Mouse (Mus musculus) limb, embryonic 11.5 days (tissue): ENCODE data around the gene Spef1. TPM values are rescaled to one million over a fixed set of nuclear protein-coding genes. Genes with fewer than 3 reads are reported as not detected.
A peak's percentile ranks its signal among the peaks of the same experiment; 100 is the strongest.

Experiments
- ATAC-seq: fragments of 200-750 bp; cut with Nextera tagmentation; 2 replicates; pipeline ENCODE4 v1.8.0; 2017; ENCODE audit warnings: low read depth; ENCODE audit not compliant: insufficient number of reproducible peaks, low FRiP score, low TSS enrichment
- DNase-seq: peaks from one replicate; pipeline ENCODE4 v3.0.0-alpha.2; 2015; ENCODE audit warnings: low spot score
- H3K27ac ChIP-seq: fragments of 300-500 bp; sonication (generic); replicated peaks from 2 replicates; pipeline ENCODE4 v1.5.1; 2014; ENCODE audit warnings: low read depth, mild to moderate bottlenecking, low read length
- H3K27me3 ChIP-seq: fragments of 300-500 bp; sonication (generic); 2 replicates; pipeline ENCODE4 v1.6.1; 2014; ENCODE audit warnings: mild to moderate bottlenecking, low read length, mixed read lengths; ENCODE audit not compliant: control insufficient read depth, insufficient read depth
- H3K36me3 ChIP-seq: fragments of 300-500 bp; sonication (generic); 2 replicates; pipeline ENCODE4 v1.6.1; 2014; ENCODE audit warnings: mild to moderate bottlenecking, low read length, moderate library complexity, mixed read lengths; ENCODE audit not compliant: control insufficient read depth, insufficient read depth
- H3K4me1 ChIP-seq: fragments of 300-500 bp; sonication (generic); 2 replicates; pipeline ENCODE4 v1.6.1; 2014; ENCODE audit warnings: low read length, mixed read lengths; ENCODE audit not compliant: control insufficient read depth, insufficient read depth
- H3K4me2 ChIP-seq: fragments of 300-500 bp; sonication (generic); 2 replicates; pipeline ENCODE4 v1.6.1; 2014; ENCODE audit warnings: low read depth, mild to moderate bottlenecking, moderate library complexity; ENCODE audit not compliant: severe bottlenecking
- H3K4me3 ChIP-seq: fragments of 300-500 bp; sonication (generic); 2 replicates; pipeline ENCODE4 v1.5.1; 2014; ENCODE audit warnings: low read depth, low read length
- H3K9ac ChIP-seq: fragments of 300-500 bp; sonication (generic); 2 replicates; pipeline ENCODE4 v1.6.1; 2014; ENCODE audit warnings: mild to moderate bottlenecking, low read length
- H3K9me3 ChIP-seq: fragments of 300-500 bp; sonication (generic); 2 replicates; pipeline ENCODE4 v1.6.1; 2016; ENCODE audit warnings: low read length; ENCODE audit not compliant: control insufficient read depth
- WGBS: fragments of 180-500 bp; shearing (Covaris S2); extraction: QIAGEN DNeasy Blood & Tissue Kit; methylation state at CpG from one replicate; pipeline ENCODE4 v1.1.7; 2014; 5-methylcytosine and 5-hydroxymethylcytosine counted together
- polyA plus RNA-seq: library from polyadenylated mRNA; unstranded; fragments of >200 nt; fragmentation: Nextera tagmentation; extraction: Ambion mirVana; gene quantifications from 2 replicates; pipeline ENCODE4 v1.2.1, GENCODE M21; 2014

Gene Spef1
- polyA plus RNA-seq, 1 experiment from 2014 or later: 5.2 TPM

DNA sequence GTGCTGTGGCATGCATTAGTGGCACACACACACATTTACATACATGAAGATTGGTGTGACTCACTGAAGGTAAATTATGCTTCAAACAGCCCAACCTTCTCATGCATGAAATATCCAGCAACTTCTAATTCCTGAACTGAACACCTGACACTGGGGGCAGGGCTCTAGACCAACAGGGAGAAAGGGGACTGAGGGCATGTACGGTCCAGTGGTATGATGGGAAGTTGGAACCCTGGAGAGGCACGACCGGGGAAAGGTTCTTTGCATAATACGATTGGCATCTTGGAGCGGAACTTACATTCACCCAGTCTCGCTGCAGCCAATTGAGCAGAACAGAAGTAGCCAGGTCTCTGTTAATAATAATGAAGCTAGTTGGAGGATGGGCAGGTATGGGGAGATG, 38.1 kb upstream of the Spef1 start:
- H3K4me2 ChIP-seq: no peak overlapping the region
- 91% methylated on average over 6 of the region's 6 CpGs for WGBS
- H3K27me3 ChIP-seq: no peaks in the 10 kb centered on the region
- H3K9me3 ChIP-seq: no peaks in the 10 kb centered on the region
- H3K27ac ChIP-seq: no peak overlapping the region
- H3K9ac ChIP-seq: no peak overlapping the region
- no peaks in the 10 kb centered on the region for H3K36me3 ChIP-seq
- DNase-seq (no peak), ATAC-seq (no peak)
- no peak overlapping the region for H3K4me3 ChIP-seq
- H3K4me1 ChIP-seq: no peaks in the 10 kb centered on the region

DNA sequence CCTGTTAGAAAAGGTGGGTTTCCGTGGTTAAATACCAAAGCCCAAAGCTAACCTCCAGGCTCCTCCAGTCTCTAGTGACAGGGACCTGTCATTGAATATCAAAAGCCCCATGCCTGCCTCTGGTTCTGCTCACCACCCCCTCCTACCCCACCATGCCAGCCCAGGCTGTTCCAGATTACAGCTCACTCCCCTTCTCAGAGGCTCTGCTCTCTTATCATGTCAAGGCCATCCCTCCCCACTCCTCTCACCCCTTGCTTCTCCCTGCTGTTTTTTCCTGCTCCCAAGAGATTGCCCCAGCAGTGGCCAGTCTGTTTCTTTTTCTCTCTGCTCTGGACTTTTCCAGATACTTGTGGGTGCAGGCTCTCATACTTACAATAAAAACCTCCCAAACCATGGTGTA, 36.5 kb upstream of the Spef1 start:
- no peaks in the 10 kb centered on the region for H3K36me3 ChIP-seq
- no peak overlapping the region for H3K4me3 ChIP-seq
- no peaks in the 10 kb centered on the region for H3K4me1 ChIP-seq
- DNase-seq (no peak), ATAC-seq (no peak)
- no peak overlapping the region for H3K27ac ChIP-seq
- 74% methylated on average over 1 of the region's 1 CpGs for WGBS
- H3K9ac ChIP-seq: no peak overlapping the region
- no peaks in the 10 kb centered on the region for H3K27me3 ChIP-seq
- H3K4me2 ChIP-seq: no peak overlapping the region
- no peaks in the 10 kb centered on the region for H3K9me3 ChIP-seq

DNA sequence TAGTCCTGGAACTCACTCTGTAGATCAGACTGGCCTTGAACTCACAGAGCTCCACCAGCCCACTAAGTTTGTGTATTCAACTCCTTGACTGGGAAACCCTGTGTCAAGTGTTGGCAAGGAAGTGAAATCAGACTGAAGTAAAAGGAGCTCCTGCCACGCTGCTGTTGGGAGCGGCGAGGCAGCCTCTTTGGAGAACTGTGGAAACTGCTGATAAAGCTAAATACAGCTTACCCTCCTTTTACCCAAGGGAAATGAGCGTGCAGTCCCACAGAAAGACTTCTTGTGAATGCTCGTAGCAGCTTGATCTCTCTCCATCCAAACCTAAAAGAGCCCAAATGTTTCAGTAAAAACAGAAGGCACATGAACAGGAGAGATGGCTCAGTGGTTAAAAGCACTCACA, 35.5 kb upstream of the Spef1 start:
- no peak overlapping the region for H3K27ac ChIP-seq
- H3K36me3 ChIP-seq: no peaks in the 10 kb centered on the region
- DNase-seq: no peak
- 74% methylated on average over 5 of the region's 5 CpGs for WGBS
- H3K27me3 ChIP-seq: no peaks in the 10 kb centered on the region
- H3K9me3 ChIP-seq: no peaks in the 10 kb centered on the region
- no peak overlapping the region for H3K4me2 ChIP-seq
- no peaks in the 10 kb centered on the region for H3K4me1 ChIP-seq
- no peak for ATAC-seq
- no peak overlapping the region for H3K9ac ChIP-seq
- no peak overlapping the region for H3K4me3 ChIP-seq

DNA sequence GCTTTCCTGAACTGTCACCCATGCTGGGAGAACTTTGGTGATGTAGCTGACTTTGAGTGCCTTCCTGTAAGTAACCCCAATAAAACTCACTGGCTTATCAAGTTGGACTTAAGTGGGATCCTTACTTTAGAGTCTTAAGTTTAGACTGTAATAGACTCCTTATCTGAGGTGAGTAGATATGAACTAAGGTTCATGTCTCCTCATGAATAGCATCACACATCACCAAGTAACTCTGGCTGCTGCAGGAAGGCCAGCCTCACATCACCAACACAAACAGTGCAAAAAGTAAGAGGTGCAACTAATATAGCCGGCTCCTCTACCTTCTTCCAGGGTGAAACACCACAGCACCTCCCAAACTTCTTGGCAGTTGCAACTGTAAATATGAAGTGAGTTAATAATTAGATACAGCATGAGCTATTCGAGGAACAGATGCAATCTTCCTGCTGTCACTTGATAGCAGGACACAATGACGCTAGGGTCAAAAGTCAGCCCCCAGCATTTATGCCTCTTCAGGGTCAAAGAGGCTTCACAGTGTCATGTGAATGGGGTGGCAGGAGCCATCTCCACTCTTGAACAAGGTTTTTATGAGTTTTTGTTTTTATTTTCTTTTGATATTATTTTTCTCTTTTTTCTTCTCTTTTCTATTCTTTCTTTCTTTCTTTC, 34.9 kb upstream of the Spef1 start:
- Histone ChIP-seq H3K27ac (no peak overlapping the region), H3K4me2 (no peak overlapping the region), H3K4me1 (no peaks in the 10 kb centered on the region), H3K36me3 (no peaks in the 10 kb centered on the region), H3K27me3 (no peaks in the 10 kb centered on the region), H3K9ac (no peak overlapping the region), H3K4me3 (no peak overlapping the region), H3K9me3 (no peaks in the 10 kb centered on the region)
- 81% methylated on average over 3 of the region's 3 CpGs for WGBS
- ATAC-seq (no peak), DNase-seq (no peak)

DNA sequence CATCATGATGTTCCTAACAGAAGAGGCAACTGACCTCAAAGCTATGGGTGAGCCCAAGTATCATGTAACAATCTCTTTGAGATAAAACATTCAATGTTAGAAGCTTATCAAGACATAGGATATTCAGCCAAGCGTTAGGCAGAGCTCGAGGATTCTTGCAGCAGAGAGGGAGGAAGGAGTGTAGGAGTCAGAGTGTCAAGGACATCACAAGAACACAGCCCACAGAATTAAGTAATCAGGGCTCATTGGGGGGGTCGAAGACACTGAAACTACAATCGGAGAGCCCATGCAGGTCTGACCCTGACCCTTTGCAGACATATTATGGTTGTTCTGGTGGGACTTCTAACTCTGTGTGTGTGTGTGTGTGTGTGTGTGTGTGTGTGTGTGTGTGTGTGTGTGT, 32.9 kb upstream of the Spef1 start:
- Histone ChIP-seq H3K27ac (no peak overlapping the region), H3K27me3 (no peaks in the 10 kb centered on the region), H3K4me2 (no peak overlapping the region), H3K36me3 (no peaks in the 10 kb centered on the region), H3K4me1 (no peaks in the 10 kb centered on the region), H3K9me3 (no peaks in the 10 kb centered on the region), H3K4me3 (no peak overlapping the region), H3K9ac (no peak overlapping the region)
- ATAC-seq (no peak), DNase-seq (no peak)
- 82% methylated on average over 4 of the region's 4 CpGs for WGBS

DNA sequence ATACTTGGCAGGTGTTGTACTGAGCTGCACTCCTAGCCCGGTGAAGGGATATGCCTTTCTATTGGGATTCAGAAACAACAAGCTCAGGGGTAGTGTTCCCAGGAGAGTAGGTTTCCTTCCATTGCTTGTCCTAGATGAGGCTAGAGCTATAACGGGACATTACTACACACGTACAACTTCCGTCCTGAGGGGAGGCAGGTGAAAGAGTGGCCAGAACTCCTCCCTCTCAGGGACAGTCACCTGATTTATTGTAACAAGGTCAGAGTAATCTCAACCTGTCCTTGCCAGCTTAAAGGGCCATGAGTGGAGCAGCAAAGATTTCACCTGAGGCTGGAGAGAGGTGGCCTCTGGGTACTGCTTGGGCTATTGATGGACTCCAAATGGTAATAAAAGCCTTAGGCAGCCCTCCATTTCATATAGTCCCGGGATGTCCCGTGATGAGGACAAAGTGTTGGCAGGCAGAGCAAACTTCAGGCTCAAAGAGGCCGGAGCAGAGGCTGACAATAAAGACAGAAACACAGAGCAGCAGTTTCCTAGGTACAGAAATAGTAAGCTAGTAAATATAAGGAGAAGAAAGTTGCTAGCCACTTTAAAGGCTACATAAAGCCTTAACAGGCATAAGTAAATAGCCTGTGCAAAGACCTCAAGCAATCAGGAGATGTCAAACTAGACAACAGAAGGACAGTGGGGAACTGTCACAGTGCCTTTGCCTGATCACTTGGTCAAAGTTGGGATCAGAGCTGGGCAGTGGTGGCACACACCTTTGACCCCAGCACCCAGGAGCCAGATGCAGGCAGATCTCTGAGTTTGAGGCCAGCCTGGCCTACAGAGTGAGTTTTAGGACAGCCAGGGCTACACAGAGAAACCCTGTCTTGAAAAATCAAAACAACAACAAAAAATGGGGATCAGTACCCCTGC, 29.1 kb upstream of the Spef1 start:
- 84% methylated on average over 7 of the region's 7 CpGs for WGBS
- no peaks in the 10 kb centered on the region for H3K27me3 ChIP-seq
- H3K9me3 ChIP-seq: no peaks in the 10 kb centered on the region
- ATAC-seq (no peak), DNase-seq (no peak)
- H3K27ac ChIP-seq: no peak overlapping the region
- H3K9ac ChIP-seq: no peak overlapping the region
- no peak overlapping the region for H3K4me3 ChIP-seq
- no peak overlapping the region for H3K4me2 ChIP-seq
- no peaks in the 10 kb centered on the region for H3K36me3 ChIP-seq
- H3K4me1 ChIP-seq: 0 out of 2 replicates have a peak, but pooled peaks cover 2% of the 10 kb centered on the region

DNA sequence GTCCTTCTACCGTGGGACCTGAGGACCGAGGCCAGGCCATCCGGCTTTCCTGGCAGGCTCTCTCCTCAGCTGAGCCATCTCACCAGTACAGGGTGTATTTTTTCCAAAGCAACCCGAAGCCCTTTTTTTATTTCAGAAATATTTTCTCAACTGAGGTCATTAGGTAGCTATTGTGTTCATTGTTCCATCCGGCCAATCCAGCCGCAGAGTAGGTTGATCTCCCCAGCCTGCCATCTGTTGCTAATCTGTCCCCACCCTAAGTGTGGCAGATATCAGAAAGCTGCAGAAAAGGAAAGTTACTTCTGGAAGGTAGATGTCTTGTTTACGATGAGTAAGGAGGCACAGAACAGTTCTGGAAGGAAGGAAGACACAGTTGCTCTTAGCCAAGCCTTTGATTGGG, 26.7 kb upstream of the Spef1 start:
- H3K4me1 ChIP-seq: 0 out of 2 replicates have a peak, but pooled peaks cover 4% of the 10 kb centered on the region
- ATAC-seq (no peak), DNase-seq (no peak)
- 86% methylated on average over 7 of the region's 7 CpGs for WGBS
- H3K9ac ChIP-seq: no peak overlapping the region
- no peaks in the 10 kb centered on the region for H3K36me3 ChIP-seq
- H3K27me3 ChIP-seq: no peaks in the 10 kb centered on the region
- H3K27ac ChIP-seq: no peak overlapping the region
- H3K4me3 ChIP-seq: no peak overlapping the region
- no peaks in the 10 kb centered on the region for H3K9me3 ChIP-seq
- H3K4me2 ChIP-seq: no peak overlapping the region

DNA sequence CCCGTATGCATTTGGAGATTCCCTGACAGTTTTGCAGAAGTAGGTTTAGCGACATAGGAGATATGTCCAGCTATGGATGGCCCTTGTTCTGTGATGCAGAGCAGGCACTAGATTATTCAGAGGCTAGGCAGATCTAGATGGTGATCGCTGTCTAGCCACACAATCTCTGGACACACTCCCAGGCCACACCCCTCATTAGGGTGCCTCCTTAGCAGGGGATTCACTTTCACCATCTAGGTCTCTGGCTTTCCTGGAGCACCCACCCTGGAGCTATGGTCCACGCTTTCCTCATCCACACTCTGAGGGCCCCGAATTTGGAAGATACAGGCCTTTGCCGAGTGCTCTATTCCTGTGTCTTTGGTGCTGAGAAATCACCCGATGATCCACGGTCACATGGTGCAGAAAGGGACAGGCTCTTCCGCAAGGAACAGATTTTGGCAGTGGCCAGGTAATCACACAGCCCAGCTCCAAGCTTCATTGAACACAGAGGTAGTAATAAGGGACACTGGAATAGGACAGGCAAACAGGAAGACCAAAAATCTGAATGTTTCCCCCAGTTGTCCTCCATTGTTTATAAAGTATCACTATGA, 24.0 kb upstream of the Spef1 start:
- Histone ChIP-seq H3K9me3 (no peaks in the 10 kb centered on the region), H3K27me3 (no peaks in the 10 kb centered on the region), H3K4me3 (peak overlapping the region; percentile 53), H3K36me3 (no peaks in the 10 kb centered on the region), H3K4me1 (0 out of 2 replicates have a peak, but pooled peaks cover 4% of the 10 kb centered on the region), H3K27ac (no peak overlapping the region), H3K9ac (peak overlapping the region; percentile 44; the same call in 1 of the 2 replicates), H3K4me2 (peak overlapping the region; percentile 66)
- ATAC-seq: no peak
- 76% methylated on average over 9 of the region's 9 CpGs for WGBS
- DNase-seq: no peak
